9 mouse cellular contexts compared by ENCODE assay signal in genomic region chr5:120567253-120567701, GRCm38 (mm10). TPM values are rescaled to one million over a fixed set of nuclear protein-coding genes. Genes with fewer than 3 reads are reported as not detected.
A peak's percentile ranks its signal among the peaks of the same experiment; 100 is the strongest.
DNase-seq lines count a peak whose midpoint lies in the region; ATAC-seq and TF ChIP-seq lines count a peak whose summit lies in the region.
"Had no signal": no experiment of that assay in that cellular context is flagged by ENCODE, and none has a peak within 500 bp of the region (broad histone marks: within the 10 kb centered on the region; RNA-seq: fewer than 3 reads in every experiment).

No protein-coding gene starts in this region.

- WGBS in embryonic facial prominence, embryonic 13.5 days: 8% methylated on average over 21 of the region's 21 CpGs
- 49% methylated on average over 21 of the region's 21 CpGs for WGBS in heart, embryonic 12.5 days
- WGBS in kidney, embryonic 15.5 days: 10% methylated on average over 21 of the region's 21 CpGs

- no peaks in the 10 kb centered on the region for H3K27me3 ChIP-seq in embryonic facial prominence, embryonic 13.5 days
- no peaks in the 10 kb centered on the region for H3K27me3 ChIP-seq in heart, embryonic 12.5 days (replicated peaks)
- 0 out of 2 replicates have a peak, but pooled peaks cover under 1% of the 10 kb centered on the region for H3K27me3 ChIP-seq in kidney, embryonic 15.5 days
- H3K27me3 ChIP-seq: CH12.LX had no signal

- no peak overlapping the region for H3K4me3 ChIP-seq in left cerebral cortex, adult 2 months
- H3K4me3 ChIP-seq in embryonic facial prominence, embryonic 13.5 days: no peak overlapping the region
- H3K4me3 ChIP-seq in heart, embryonic 12.5 days: no peak overlapping the region
- H3K4me3 ChIP-seq in kidney, embryonic 15.5 days (replicated peaks): no peak overlapping the region

- H3K9me3 ChIP-seq in embryonic facial prominence, embryonic 13.5 days: no peaks in the 10 kb centered on the region
- H3K9me3 ChIP-seq in heart, embryonic 12.5 days (replicated peaks): no peaks in the 10 kb centered on the region
- H3K9me3 ChIP-seq in kidney, embryonic 15.5 days (replicated peaks): no peaks in the 10 kb centered on the region

- ATAC-seq in embryonic facial prominence, embryonic 13.5 days (ENCODE audit: insufficient number of reproducible peaks, insufficient read depth, low FRiP score, low TSS enrichment, low read depth): peak; percentile 50
- no peak for ATAC-seq in heart, embryonic 12.5 days (ENCODE audit: insufficient number of reproducible peaks, low FRiP score)
- no peak for ATAC-seq in kidney, embryonic 15.5 days (replicated peaks; ENCODE audit: low FRiP score)

- no peak for TF ChIP-seq CTCF in left cerebral cortex, adult 2 months (IDR thresholded peaks at IDR 0.05)

- DNase-seq in left cerebral cortex, adult 2 months (ENCODE audit: extremely low spot score in 1 of 2, low spot score in 2 of 2): peak in 1 of 2 experiments; percentile 46
- DNase-seq in left cerebral cortex, adult 11 months (ENCODE audit: low spot score): no peak
- peak; percentile 65 for DNase-seq in lung, postnatal 36 days
- DNase-seq in skeletal muscle tissue, adult 2 months (ENCODE audit: low read depth, low spot score): peak; percentile 80
- no peak for DNase-seq in urinary bladder, adult 2 months (ENCODE audit: low spot score)

- peak overlapping the region; percentile 33 for H3K9ac ChIP-seq in embryonic facial prominence, embryonic 13.5 days
- 0 out of 2 replicates have a peak overlapping the region, but pooled peaks have one; percentile 19 for H3K9ac ChIP-seq in heart, embryonic 12.5 days
- no peak overlapping the region; the same call in 1 of the 2 replicates for H3K9ac ChIP-seq in kidney, embryonic 15.5 days

- no peaks in the 10 kb centered on the region for H3K36me3 ChIP-seq in embryonic facial prominence, embryonic 13.5 days
- no peaks in the 10 kb centered on the region for H3K36me3 ChIP-seq in heart, embryonic 12.5 days
- H3K36me3 ChIP-seq in kidney, embryonic 15.5 days: no peaks in the 10 kb centered on the region

- peaks cover 87% of the 10 kb centered on the region for H3K4me1 ChIP-seq in embryonic facial prominence, embryonic 13.5 days
- H3K4me1 ChIP-seq in heart, embryonic 12.5 days (replicated peaks): peaks cover 91% of the 10 kb centered on the region
- H3K4me1 ChIP-seq in kidney, embryonic 15.5 days: peaks cover 97% of the 10 kb centered on the region

- H3K4me2 ChIP-seq in embryonic facial prominence, embryonic 13.5 days: peak overlapping the region; percentile 29
- H3K4me2 ChIP-seq in heart, embryonic 12.5 days: no peak overlapping the region
- H3K4me2 ChIP-seq in kidney, embryonic 15.5 days: peak overlapping the region; percentile 10; the same call in 1 of the 2 replicates

- peak overlapping the region; percentile 78 for H3K27ac ChIP-seq in left cerebral cortex, adult 2 months
- H3K27ac ChIP-seq in embryonic facial prominence, embryonic 13.5 days: peak overlapping the region; percentile 94
- H3K27ac ChIP-seq in heart, embryonic 12.5 days (ENCODE audit: poor library complexity, severe bottlenecking): peak overlapping the region; percentile 64; the same call in 1 of the 2 replicates
- peak overlapping the region; percentile 82 for H3K27ac ChIP-seq in kidney, embryonic 15.5 days

- intact Hi-C loops in left cerebral cortex, adult 2 months (cut with DNase I): loop anchor here (2.0 kb wide), 1 partner anchor 20 kb away; no protein-coding TSS in a partner anchor

RNA-seq across cellular contexts. Expression of gene Tpcn1, which starts 21.2 kb away (rescaled TPM):
- total RNA-seq in left cerebral cortex, adult 2 months (2021): 10 to 100 TPM; 36.8 to 42.1 TPM
- polyA plus RNA-seq in embryonic facial prominence, embryonic 13.5 days (2015; fragmentation: Nextera tagmentation; extraction: Ambion mirVana): 21.0 and 22.3 TPM in 2 replicates
- polyA plus RNA-seq in heart, embryonic 12.5 days (2016; fragmentation: Nextera tagmentation; extraction: Ambion mirVana): 17.1 and 17.3 TPM in 2 replicates
- 32.9 and 36.0 TPM in 2 replicates for polyA plus RNA-seq in kidney, embryonic 15.5 days (2015; fragmentation: Nextera tagmentation; extraction: Ambion mirVana)
- polyA plus RNA-seq in urinary bladder, adult 2 months (2012; rRNA removed): 38.6 and 55.0 TPM in 2 replicates

RNA-seq across cellular contexts. Expression of gene Iqcd, which starts 21.5 kb away (rescaled TPM):
- under 1 TPM; 0.47 to 0.75 TPM for total RNA-seq in left cerebral cortex, adult 2 months (2021)
- 0.60 and 0.80 TPM in 2 replicates for polyA plus RNA-seq in embryonic facial prominence, embryonic 13.5 days (2015; fragmentation: Nextera tagmentation; extraction: Ambion mirVana)
- polyA plus RNA-seq in heart, embryonic 12.5 days (2016; fragmentation: Nextera tagmentation; extraction: Ambion mirVana): 0.19 and 0.33 TPM in 2 replicates
- 0.82 and 0.90 TPM in 2 replicates for polyA plus RNA-seq in kidney, embryonic 15.5 days (2015; fragmentation: Nextera tagmentation; extraction: Ambion mirVana)
- 1.6 and 1.8 TPM in 2 replicates for polyA plus RNA-seq in urinary bladder, adult 2 months (2012; rRNA removed)

RNA-seq across cellular contexts. Expression of gene Rita1, which starts 45.1 kb away (rescaled TPM):
- total RNA-seq in left cerebral cortex, adult 2 months (2021): 10 to 100 TPM; 29.5 to 29.9 TPM
- 16.2 and 17.6 TPM in 2 replicates for polyA plus RNA-seq in embryonic facial prominence, embryonic 13.5 days (2015; fragmentation: Nextera tagmentation; extraction: Ambion mirVana)
- 9.1 and 10.8 TPM in 2 replicates for polyA plus RNA-seq in heart, embryonic 12.5 days (2016; fragmentation: Nextera tagmentation; extraction: Ambion mirVana)
- polyA plus RNA-seq in kidney, embryonic 15.5 days (2015; fragmentation: Nextera tagmentation; extraction: Ambion mirVana): 15.3 and 16.1 TPM in 2 replicates
- polyA plus RNA-seq in urinary bladder, adult 2 months (2012; rRNA removed): 11.0 and 12.9 TPM in 2 replicates

RNA-seq across cellular contexts. Expression of gene Ddx54, which starts 45.3 kb away (rescaled TPM):
- 10 to 100 TPM; 38.6 to 41.0 TPM for total RNA-seq in left cerebral cortex, adult 2 months (2021)
- polyA plus RNA-seq in embryonic facial prominence, embryonic 13.5 days (2015; fragmentation: Nextera tagmentation; extraction: Ambion mirVana): 45.6 and 46.8 TPM in 2 replicates
- 38.7 and 38.8 TPM in 2 replicates for polyA plus RNA-seq in heart, embryonic 12.5 days (2016; fragmentation: Nextera tagmentation; extraction: Ambion mirVana)
- polyA plus RNA-seq in kidney, embryonic 15.5 days (2015; fragmentation: Nextera tagmentation; extraction: Ambion mirVana): 47.2 and 52.2 TPM in 2 replicates
- 25.7 and 26.2 TPM in 2 replicates for polyA plus RNA-seq in urinary bladder, adult 2 months (2012; rRNA removed)

RNA-seq across cellular contexts. Expression of gene Slc8b1, which starts 56.3 kb away (rescaled TPM):
- total RNA-seq in left cerebral cortex, adult 2 months (2021): 1 to 10 TPM; 4.5 to 7.5 TPM
- 5.0 and 5.9 TPM in 2 replicates for polyA plus RNA-seq in embryonic facial prominence, embryonic 13.5 days (2015; fragmentation: Nextera tagmentation; extraction: Ambion mirVana)
- polyA plus RNA-seq in heart, embryonic 12.5 days (2016; fragmentation: Nextera tagmentation; extraction: Ambion mirVana): 4.3 and 4.5 TPM in 2 replicates
- polyA plus RNA-seq in kidney, embryonic 15.5 days (2015; fragmentation: Nextera tagmentation; extraction: Ambion mirVana): 9.4 and 9.7 TPM in 2 replicates
- 28.8 and 30.9 TPM in 2 replicates for polyA plus RNA-seq in urinary bladder, adult 2 months (2012; rRNA removed)

Comparison
In these comparisons a context has a peak if more than half of its experiments do, and no peak if none do; other contexts are left out.
1. DNase-seq: peak in lung, postnatal 36 days (single experiment) and skeletal muscle tissue, adult 2 months (single experiment); none in left cerebral cortex, adult 11 months (single experiment) and urinary bladder, adult 2 months (single experiment).
2. Peak in every context shown above with its lines, with median percentiles within 50 percentile points of each other: H3K27ac ChIP-seq.